Mouse (Mus musculus) lung, postnatal 0 days (tissue): ENCODE data around the gene Kif18a.

Experiments used
- CTCF ChIP-seq: IDR thresholded peaks from 2 replicates; pipeline ENCODE4 v1.5.1; 2016; ENCODE audit warnings: antibody characterized with exemption, mild to moderate bottlenecking
- EP300 ChIP-seq: IDR thresholded peaks from 2 replicates; pipeline ENCODE4 v1.6.1; 2016; ENCODE audit warnings: antibody characterized with exemption, mild to moderate bottlenecking, control low read depth

GRCm38 (mm10) chr2:109334237-109334636 is 53.7 kb downstream of the Kif18a start:
- TF ChIP-seq CTCF (no peak), EP300 (no peak)
